Mouse (Mus musculus) adrenal gland, adult 10 weeks (tissue): ENCODE measurements around the gene Hpse2. TPM values are rescaled to one million over a fixed set of nuclear protein-coding genes. Genes with fewer than 3 reads are reported as not detected.

Source experiments
- polyA plus RNA-seq: library from polyadenylated mRNA; stranded (reverse); fragments of 350-450 nt; fragmentation: Illumina TruSeq; extraction: RNeasy Lipid Tissue Mini Kit (QIAGEN cat#74804); gene quantifications from one replicate; pipeline ENCODE4 v1.2.3, GENCODE M21; 2014; ENCODE audit warnings: low read depth, low replicate concordance

The Hpse2 gene
- not detected for polyA plus RNA-seq

DNA sequence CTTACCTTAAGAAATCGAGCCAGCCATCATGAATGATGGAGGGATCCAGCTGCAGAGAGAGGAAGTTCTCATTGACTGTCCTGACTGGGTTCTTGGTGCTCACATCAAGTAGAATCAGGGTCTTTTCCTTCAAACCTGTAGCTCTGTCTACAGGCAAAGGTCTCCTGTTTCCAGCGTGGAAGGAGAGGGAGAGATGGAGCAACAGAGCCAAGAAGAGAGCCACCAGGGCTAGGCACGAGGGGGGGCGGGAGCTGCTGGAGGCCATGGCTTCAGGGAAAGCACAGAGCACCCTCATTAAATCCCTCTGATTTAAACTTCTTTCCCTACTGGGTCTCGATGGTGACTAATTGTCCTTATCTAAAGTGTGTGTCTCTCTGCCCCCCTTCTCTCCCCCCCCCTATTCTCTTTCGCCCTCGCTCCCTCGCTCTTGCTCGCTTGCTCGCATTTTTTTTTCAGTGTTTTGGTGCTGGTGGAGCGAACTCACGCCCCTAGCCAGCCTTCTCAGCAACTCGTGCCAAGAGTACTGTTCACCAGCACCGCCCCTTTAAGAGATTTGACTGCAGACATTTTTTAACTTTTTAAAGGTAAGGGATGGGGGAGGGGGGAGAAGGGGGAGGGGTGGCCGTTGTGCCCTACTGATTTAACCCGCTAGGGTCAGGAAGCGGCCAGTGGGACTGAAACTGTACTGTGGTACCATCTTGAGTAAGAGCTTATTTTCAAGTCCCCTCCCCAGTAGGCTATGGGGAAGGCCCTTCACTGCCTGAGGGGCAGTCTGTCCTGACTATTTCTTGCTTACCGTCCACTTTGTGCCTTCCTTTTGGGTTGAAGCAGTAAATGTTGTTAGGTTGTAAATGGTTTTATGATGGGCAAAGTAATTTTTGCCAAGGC, at the start of gene Hpse2:
Gene Hpse2 (minus strand): TSS at position 339 of the 888 bp plus-strand sequence.

DNA sequence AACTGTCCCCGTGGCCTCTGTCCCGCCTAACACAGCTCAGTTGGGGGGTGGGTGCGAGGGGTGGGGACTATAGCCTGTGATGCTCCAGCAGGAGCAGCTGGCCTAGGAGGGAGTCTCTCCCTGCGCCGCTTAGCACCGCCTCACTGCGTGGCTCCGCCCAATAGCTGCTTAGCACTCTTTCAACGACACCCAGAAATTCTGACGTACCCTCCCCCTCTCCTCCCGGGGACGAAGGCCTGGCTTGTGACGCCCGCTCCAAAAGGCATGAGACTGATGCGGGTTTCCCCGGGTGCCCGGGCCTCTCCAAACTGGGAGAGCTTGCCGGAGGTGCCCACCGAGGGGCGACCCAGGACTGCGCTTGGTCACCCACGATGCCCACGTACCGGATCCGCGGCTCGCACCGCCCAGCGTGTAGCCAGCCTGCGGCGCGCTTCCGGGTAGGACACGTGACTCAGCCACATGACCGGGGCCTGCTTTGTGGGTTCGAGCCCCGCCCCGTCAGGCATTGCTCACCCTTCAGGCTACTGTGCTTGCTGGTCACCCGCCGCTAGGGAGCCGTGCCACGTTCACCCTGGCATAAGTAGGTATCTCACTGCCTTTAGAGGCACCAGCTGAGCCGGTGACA, 608.5 kb downstream of the Hpse2 start, which contains the start of gene Hps1:
Gene Hps1 (minus strand): TSS at position 448 of the 625 bp plus-strand sequence.

DNA sequence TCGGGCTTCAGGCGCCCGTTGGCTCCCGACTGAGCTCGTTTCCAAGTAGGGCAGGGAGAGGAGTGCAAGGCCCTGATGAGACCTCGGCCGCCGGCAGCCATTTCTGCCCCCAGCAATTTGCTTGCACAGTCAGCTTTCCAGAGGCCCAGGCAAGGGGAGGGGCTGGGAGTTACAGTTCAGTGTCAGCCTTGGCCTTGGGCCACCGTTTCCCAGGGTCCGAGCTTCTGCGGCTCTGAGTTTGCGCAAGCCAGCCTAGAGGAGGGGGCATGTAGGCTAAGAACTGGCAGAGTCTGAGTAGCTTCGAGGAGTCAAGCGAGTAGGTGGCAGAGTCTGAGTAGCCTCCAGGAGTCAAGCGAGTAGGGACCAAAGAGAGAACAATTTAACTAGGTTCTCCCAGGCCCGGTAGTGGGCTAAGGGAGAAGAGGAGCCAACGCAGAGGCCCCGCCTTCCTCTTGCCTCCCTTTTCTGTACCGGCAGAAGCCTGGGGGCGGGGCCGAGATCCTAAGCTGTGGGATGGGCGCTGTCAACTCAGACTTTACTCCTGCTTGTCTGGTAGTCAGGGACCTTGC, 635.7 kb downstream of the Hpse2 start, which contains the start of gene Pyroxd2:
Gene Pyroxd2 (minus strand): TSS at position 413 of the 569 bp plus-strand sequence.

Other genes with a start within 250 kb of the Hpse2 start
- not detected for gene Cnnm1, start 52.1 kb upstream of the Hpse2 start, polyA plus RNA-seq
- 24.2 TPM for gene Got1, start 136.2 kb upstream of the Hpse2 start, polyA plus RNA-seq
- not detected for gene Nkx2-3, start 224.0 kb upstream of the Hpse2 start, polyA plus RNA-seq